Mouse (Mus musculus) Patski (cell line): ENCODE data around the gene Lrwd1. TPM values are rescaled to one million over a fixed set of nuclear protein-coding genes. Genes with fewer than 3 reads are reported as not detected.
"Not testable (repeated sequence)": the region's sequence is repeated elsewhere in the genome, so short reads cannot be mapped to it uniquely, and the experiment has no call there.

Experiments
- ATAC-seq: fragments of 100-300 bp; one replicate; pipeline ENCODE4 v1.8.0; 2021
- CTCF ChIA-PET: fragments of 350-600 bp; sonication (Branson Sonifier 250); formaldehyde crosslinking; loops from one replicate; lab custom pipeline; 2022; ENCODE audit warnings: inconsistent platforms; lab: Charles Lee
- POLR2A ChIA-PET: fragments of 350-600 bp; sonication (Branson Sonifier 250); formaldehyde crosslinking; loops from one replicate; lab custom pipeline; 2022; ENCODE audit warnings: antibody characterized with exemption, inconsistent platforms; lab: Charles Lee
- DNase-seq: peaks from one replicate; pipeline ENCODE4 v3.0.0-alpha.2; 2011; ENCODE audit warnings: low read depth, low spot score
- H3K27me3 ChIP-seq: fragments of 371-371 bp; one replicate; pipeline ENCODE4 v1.5.1; 2021
- CTCF ChIP-seq: fragments of 100-300 bp; IDR thresholded peaks from one replicate; pipeline ENCODE4 v1.5.1; 2021
- in situ Hi-C: fragments of 300-500 bp; cut with MboI; formaldehyde crosslinking; loops from 3 replicates; pipeline ENCODE4 v1.11.1; 2018; ENCODE audit warnings: low pct_unique_long_range_greater_than_20kb, mixed read lengths
- polyA plus RNA-seq: library from polyadenylated mRNA; unstranded; gene quantifications from one replicate; pipeline ENCODE4 v1.2.3, GENCODE M21; 2021

The Lrwd1 gene
- polyA plus RNA-seq, 1 experiment from 2014 or later = 37.3 TPM

DNA sequence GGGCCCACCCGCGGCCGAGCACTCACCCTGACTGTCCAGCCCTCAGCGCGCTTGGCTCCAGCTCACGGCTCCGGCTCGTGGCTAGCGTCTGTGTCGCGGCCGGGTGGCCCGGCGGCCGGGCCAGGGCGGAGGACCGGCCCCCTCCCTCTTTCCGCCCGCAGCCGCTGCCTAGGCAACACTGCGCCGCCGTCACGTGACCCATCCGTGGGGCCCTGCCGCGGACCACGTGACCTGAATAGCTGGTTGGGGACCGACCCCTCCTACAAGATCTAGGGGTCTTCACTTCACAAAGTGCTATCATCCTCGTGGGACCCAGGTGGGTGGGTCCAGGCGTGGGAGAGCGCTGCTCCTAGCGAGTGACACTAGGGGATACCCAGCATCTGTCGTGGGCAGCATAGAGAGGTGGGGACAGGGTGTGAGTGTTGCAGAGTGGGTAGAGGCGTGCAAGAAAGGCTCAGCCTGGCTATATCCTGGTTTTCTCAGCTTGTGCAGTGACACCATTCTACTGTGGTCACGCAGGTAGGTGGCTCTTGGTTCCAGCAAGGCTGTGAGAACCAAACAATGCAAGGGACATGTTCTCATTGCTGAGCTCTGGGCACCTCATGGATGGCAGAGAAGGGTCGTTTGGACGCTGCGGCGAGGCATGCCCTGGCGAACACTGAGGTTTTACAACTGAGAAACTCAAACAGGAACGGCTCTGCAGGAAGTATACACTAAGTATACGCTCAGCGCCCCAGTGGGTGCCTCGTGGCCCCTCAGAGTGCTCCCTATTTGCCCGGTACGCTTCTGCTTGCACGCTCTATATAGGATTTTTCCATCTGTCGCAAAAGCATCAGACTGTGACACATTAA is 34.9 kb upstream of the Lrwd1 start, which contains the start of gene Orai2:
Orai2 (minus strand) TSS at position 202 of the 851 bp plus-strand sequence.
- ChIA-PET POLR2A (interaction anchor here (0.6 to 1.2 kb wide), 7 partner anchors 10 to 380 kb away, joined by 3 to 8 read pairs (median 3); no protein-coding TSS in a partner anchor), CTCF (interaction anchor here (1.3 to 8.3 kb wide), 3 partner anchors 10 to 37 kb away, joined by 4 to 34 read pairs (median 4); no protein-coding TSS in a partner anchor)
- DNase-seq (no peak), ATAC-seq (peak; percentile 72)
- in situ Hi-C loops = no loop called here
- no peaks in the 10 kb centered on the region for H3K27me3 ChIP-seq
- TF ChIP-seq CTCF = no peak

GRCm38 (mm10) chr5:136169626-136170511 is 34.0 kb upstream of the Lrwd1 start:
- DNase-seq (no peak), ATAC-seq (peak; percentile 7)
- CTCF ChIA-PET = interaction anchor here (1.3 to 8.3 kb wide), 3 partner anchors 17 to 54 kb away, joined by 3 to 34 read pairs (median 3); partner anchors contain the start of gene Polr2j
- POLR2A ChIA-PET = interaction anchor here (0.6 to 1.2 kb wide), 8 partner anchors 10 to 381 kb away, joined by 3 to 8 read pairs (median 3); partner anchors contain the start of genes Alkbh4 and Lrwd1
- in situ Hi-C loops = no loop called here
- TF ChIP-seq CTCF = no peak
- no peaks in the 10 kb centered on the region for H3K27me3 ChIP-seq

DNA sequence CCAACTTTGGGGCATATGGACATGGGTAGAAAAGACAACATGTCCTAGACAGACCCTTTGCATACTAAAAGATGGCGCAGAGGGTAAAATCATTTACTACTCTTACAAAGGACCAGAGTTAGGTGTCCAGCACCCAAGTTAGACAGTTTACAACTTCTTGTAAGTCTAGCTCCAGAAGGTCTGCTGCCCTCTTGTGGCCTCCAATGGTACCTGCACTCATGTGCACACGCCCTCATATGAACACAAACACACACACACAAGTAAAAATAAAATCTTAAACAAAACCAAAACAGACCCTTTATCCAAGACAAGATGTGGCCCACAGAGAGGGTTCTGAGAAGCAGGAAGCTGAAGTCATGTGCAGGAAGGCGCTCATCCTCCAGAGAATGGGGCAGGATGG is 32.2 kb upstream of the Lrwd1 start:
- in situ Hi-C loops = no loop called here
- ChIA-PET POLR2A (interaction anchor here (0.6 kb wide), 1 partner anchor 290 kb away, joined by 6 read pairs; no protein-coding TSS in a partner anchor), CTCF (interaction anchor here (1.1 to 8.3 kb wide), 4 partner anchors 10 to 52 kb away, joined by 3 to 34 read pairs (median 4); partner anchors contain the start of gene Polr2j)
- ATAC-seq (no peak), DNase-seq (no peak)
- H3K27me3 ChIP-seq = no peaks in the 10 kb centered on the region
- no peak for TF ChIP-seq CTCF

DNA sequence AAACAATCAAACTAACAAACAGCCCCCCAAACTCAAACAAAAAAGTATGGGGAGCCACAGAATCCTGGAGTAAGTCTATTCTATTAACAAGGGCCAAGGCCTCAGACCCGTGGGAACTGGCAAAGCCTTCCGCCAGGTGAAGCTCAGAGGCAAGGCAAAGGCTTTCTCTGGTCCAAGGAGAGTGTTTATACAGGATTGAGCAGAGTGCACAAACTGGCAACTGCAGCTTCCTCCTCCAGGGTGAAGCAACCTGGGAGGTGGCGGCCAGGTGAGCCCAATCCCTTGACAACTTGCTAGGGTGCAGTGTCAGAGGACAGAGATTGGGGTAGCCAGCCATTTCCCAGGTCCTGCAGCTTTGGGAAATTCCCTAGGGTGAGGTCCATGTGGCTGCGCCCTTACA is 31.4 kb upstream of the Lrwd1 start:
- no peak for ATAC-seq
- ChIA-PET CTCF (interaction anchor here (1.1 kb wide), 1 partner anchor 11 kb away, joined by 3 read pairs; no protein-coding TSS in a partner anchor), POLR2A (no interaction called here)
- no peaks in the 10 kb centered on the region for H3K27me3 ChIP-seq
- no peak for DNase-seq
- in situ Hi-C loops = no loop called here
- no peak for TF ChIP-seq CTCF

- CTCF ChIA-PET = no interaction called here
- POLR2A ChIA-PET = no interaction called here
- TF ChIP-seq CTCF = no peak
- ATAC-seq (no peak), DNase-seq (no peak)
- in situ Hi-C loops = no loop called here
- no peaks in the 10 kb centered on the region for H3K27me3 ChIP-seq
Observed at GRCm38 (mm10) chr5:136165246-136165645, 29.4 kb upstream of the Lrwd1 start.

GRCm38 (mm10) chr5:136163807-136164474 is 28.1 kb upstream of the Lrwd1 start:
- H3K27me3 ChIP-seq = no peaks in the 10 kb centered on the region
- no peak for TF ChIP-seq CTCF
- POLR2A ChIA-PET = no interaction called here
- in situ Hi-C loops = no loop called here
- ATAC-seq (no peak), DNase-seq (no peak)
- CTCF ChIA-PET = no interaction called here

DNA sequence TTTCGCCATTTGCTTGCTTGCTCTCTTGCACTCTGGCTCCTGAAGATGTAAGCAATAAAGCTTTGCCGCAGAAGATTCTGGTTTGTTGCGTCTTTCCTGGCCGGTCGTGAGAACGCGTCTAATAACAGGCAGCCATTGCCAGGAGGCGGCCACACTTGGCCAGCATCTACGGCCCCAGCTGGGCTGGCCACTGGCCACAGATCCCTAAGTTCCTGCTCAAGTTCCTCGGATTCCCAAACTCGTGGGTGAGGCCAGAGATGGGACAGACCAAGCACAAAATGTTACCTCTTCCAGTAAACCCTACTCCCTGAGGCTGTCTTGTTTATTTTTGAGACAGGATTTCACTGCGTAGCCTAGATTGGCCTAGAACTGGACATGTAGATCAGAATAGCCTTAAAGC is 24.2 kb upstream of the Lrwd1 start:
- ATAC-seq, POLR2A ChIA-PET, DNase-seq, in situ Hi-C loops, CTCF ChIA-PET, H3K27me3 ChIP-seq: not testable (repeated sequence)

DNA sequence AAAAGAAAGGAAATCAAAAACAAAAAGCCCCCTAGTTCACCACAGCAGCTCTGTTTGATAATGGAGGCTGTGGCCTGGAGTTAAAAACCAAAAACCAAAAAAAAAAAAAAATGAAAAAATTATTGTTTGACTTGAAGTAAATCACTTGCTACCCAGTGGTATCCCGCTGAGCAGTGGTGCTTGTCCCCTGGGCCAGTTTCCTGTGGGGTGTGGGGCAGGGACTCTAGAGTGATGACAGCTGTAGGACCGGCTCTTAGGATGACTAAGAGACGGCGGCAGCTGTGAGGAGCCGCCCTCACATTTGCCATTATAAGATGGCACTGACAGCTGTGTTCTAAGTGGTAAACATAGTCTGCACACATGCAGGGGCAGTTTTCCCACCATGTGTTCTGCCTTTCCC is 19.5 kb upstream of the Lrwd1 start:
- H3K27me3 ChIP-seq = no peaks in the 10 kb centered on the region
- POLR2A ChIA-PET = interaction anchor here (0.6 kb wide), 3 partner anchors 14 to 103 kb away, joined by 3 read pairs; no protein-coding TSS in a partner anchor
- no peak for ATAC-seq
- CTCF ChIA-PET = interaction anchor here (1.1 kb wide), 1 partner anchor 11 kb away, joined by 3 read pairs; no protein-coding TSS in a partner anchor
- in situ Hi-C loops = no loop called here
- DNase-seq = no peak
- TF ChIP-seq CTCF = no peak

DNA sequence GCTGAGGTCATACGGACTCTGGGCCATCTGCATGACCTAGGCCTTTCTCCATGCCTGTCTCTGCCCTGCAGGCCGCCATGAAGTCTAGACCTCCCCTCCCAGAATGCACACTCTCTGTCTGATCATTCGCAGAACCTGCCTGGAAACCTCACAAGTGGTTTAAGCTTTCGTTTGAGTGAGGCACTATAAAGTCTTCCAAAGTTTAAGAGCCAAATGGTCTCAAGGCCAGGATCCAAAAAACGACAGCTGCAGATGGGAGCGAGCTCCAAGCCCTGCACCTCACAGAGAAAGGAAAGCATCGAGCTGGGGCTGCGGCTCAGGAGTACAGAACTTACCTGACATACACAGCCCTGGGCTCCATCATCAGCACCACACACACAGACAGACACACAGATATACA is 16.5 kb upstream of the Lrwd1 start:
- no peak for TF ChIP-seq CTCF
- ChIA-PET POLR2A (no interaction called here), CTCF (interaction anchor here (1.2 kb wide), 1 partner anchor 31 kb away, joined by 3 read pairs; no protein-coding TSS in a partner anchor)
- in situ Hi-C loops = no loop called here
- no peak for ATAC-seq
- DNase-seq = no peak
- no peaks in the 10 kb centered on the region for H3K27me3 ChIP-seq

DNA sequence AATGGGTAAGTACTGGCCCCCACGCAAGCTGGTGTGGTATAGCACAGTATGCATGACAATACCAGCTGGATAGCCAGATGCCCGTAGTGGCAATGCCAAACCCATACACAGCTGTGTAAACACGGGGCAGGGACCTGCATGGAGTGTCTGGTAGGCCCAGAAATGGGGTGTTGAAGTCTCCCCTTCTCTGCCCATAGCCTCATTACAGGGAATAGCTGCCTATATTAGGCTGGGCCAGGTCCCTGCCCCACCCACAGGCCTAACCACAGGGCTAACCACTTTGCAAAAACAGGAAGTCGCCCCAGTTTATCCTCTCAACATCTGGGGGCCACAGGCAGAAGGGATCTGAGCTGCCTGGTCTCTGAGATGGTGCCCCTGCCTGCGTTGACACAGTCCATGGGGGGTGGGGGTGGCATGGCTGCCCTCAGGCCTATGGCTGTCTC is 13.3 kb upstream of the Lrwd1 start:
- POLR2A ChIA-PET, in situ Hi-C loops, H3K27me3 ChIP-seq, DNase-seq, ATAC-seq: not testable (repeated sequence)
- CTCF ChIA-PET = interaction anchor here (1.5 kb wide), 1 partner anchor 37 kb away, joined by 3 read pairs; no protein-coding TSS in a partner anchor
